Mouse (Mus musculus) liver, postnatal 0 days (tissue): ENCODE results near the gene Sap30bp. TPM values are rescaled to one million over a fixed set of nuclear protein-coding genes. Genes with fewer than 3 reads are reported as not detected.
A peak's percentile ranks its signal among the peaks of the same experiment; 100 is the strongest.

ENCODE experiments used
- ATAC-seq: fragments of 200-750 bp; cut with Nextera tagmentation; 2 replicates; pipeline ENCODE4 v1.8.0; 2017; ENCODE audit warnings: mild to moderate bottlenecking, moderate library complexity
- DNase-seq: peaks from one replicate; pipeline ENCODE4 v3.0.0-alpha.2; 2016
- H3K27ac ChIP-seq: fragments of 300-500 bp; sonication (generic); 2 replicates; pipeline ENCODE4 v1.5.1; 2014; ENCODE audit warnings: antibody characterized with exemption, moderate library complexity, mild to moderate bottlenecking, low read depth
- H3K27me3 ChIP-seq: fragments of 300-500 bp; sonication (generic); 2 replicates; pipeline ENCODE4 v1.6.1; 2014; ENCODE audit warnings: low read length, control low read depth, mixed read lengths; ENCODE audit not compliant: insufficient read depth
- H3K36me3 ChIP-seq: fragments of 300-500 bp; sonication (generic); replicated peaks from 2 replicates; pipeline ENCODE4 v1.6.1; 2014; ENCODE audit warnings: mild to moderate bottlenecking, control low read depth, low read length, moderate library complexity, mixed read lengths; ENCODE audit not compliant: insufficient read depth
- H3K4me1 ChIP-seq: fragments of 300-500 bp; sonication (generic); 2 replicates; pipeline ENCODE4 v1.6.1; 2014; ENCODE audit warnings: antibody characterized with exemption, mild to moderate bottlenecking, control low read depth; ENCODE audit not compliant: insufficient read depth
- H3K4me2 ChIP-seq: fragments of 300-500 bp; sonication (generic); 2 replicates; pipeline ENCODE4 v1.6.1; 2014; ENCODE audit warnings: low read depth, mild to moderate bottlenecking, low read length, moderate library complexity, mixed read lengths
- H3K4me3 ChIP-seq: fragments of 300-500 bp; sonication (generic); 2 replicates; pipeline ENCODE4 v1.5.1; 2014; ENCODE audit warnings: low read depth, low read length
- H3K9ac ChIP-seq: fragments of 300-500 bp; sonication (generic); replicated peaks from 2 replicates; pipeline ENCODE4 v1.6.1; 2014; ENCODE audit warnings: mild to moderate bottlenecking, moderate library complexity
- H3K9me3 ChIP-seq: fragments of 300-500 bp; sonication (generic); 2 replicates; pipeline ENCODE4 v1.6.1; 2016; ENCODE audit warnings: mild to moderate bottlenecking, control low read depth, low read length, mixed read lengths
- CTCF ChIP-seq: sonication (generic); IDR thresholded peaks from 2 replicates; pipeline ENCODE4 v1.5.1; 2016; ENCODE audit warnings: antibody characterized with exemption, low read depth
- EP300 ChIP-seq: IDR thresholded peaks from 2 replicates; pipeline ENCODE4 v1.6.1; 2016; ENCODE audit warnings: antibody characterized with exemption, low read depth, mild to moderate bottlenecking
- WGBS: fragments of 180-500 bp; shearing (Covaris S2); extraction: QIAGEN DNeasy Blood & Tissue Kit; methylation state at CpG from one replicate; pipeline ENCODE4 v1.1.7; 2014; ENCODE audit not compliant: insufficient replicate concordance; 5-methylcytosine and 5-hydroxymethylcytosine counted together
- polyA plus RNA-seq: library from polyadenylated mRNA; unstranded; fragments of >200 nt; fragmentation: Nextera tagmentation; extraction: Ambion mirVana; gene quantifications from 2 replicates; pipeline ENCODE4 v1.2.1, GENCODE M21; 2015

The Sap30bp gene
- polyA plus RNA-seq, 1 experiment from 2014 or later: 15.4 TPM

GRCm38 (mm10) chr11:116009661-116010060 is 76.6 kb downstream of the Sap30bp start:
- Histone ChIP-seq H3K9ac (no peak overlapping the region), H3K27ac (no peak overlapping the region), H3K4me1 (peaks cover 32% of the 10 kb centered on the region), H3K4me3 (no peak overlapping the region), H3K36me3 (peaks cover 18% of the 10 kb centered on the region), H3K4me2 (no peak overlapping the region), H3K27me3 (no peaks in the 10 kb centered on the region), H3K9me3 (no peaks in the 10 kb centered on the region)
- DNase-seq (peak; percentile 14), ATAC-seq (no peak)
- 90% methylated on average over 11 of the region's 11 CpGs for WGBS
- TF ChIP-seq EP300 (no peak), CTCF (no peak)

GRCm38 (mm10) chr11:116010146-116010545 is 77.1 kb downstream of the Sap30bp start:
- DNase-seq: no peak
- 88% methylated on average over 8 of the region's 8 CpGs for WGBS
- H3K27ac ChIP-seq: no peak overlapping the region
- no peak for TF ChIP-seq EP300
- TF ChIP-seq CTCF: no peak
- H3K4me1 ChIP-seq: peaks cover 30% of the 10 kb centered on the region
- ATAC-seq: no peak
- H3K9ac ChIP-seq: no peak overlapping the region
- H3K9me3 ChIP-seq: no peaks in the 10 kb centered on the region
- peaks cover 18% of the 10 kb centered on the region for H3K36me3 ChIP-seq
- H3K4me2 ChIP-seq: no peak overlapping the region
- no peak overlapping the region for H3K4me3 ChIP-seq
- H3K27me3 ChIP-seq: no peaks in the 10 kb centered on the region

- Histone ChIP-seq H3K27me3 (no peaks in the 10 kb centered on the region), H3K4me2 (peak overlapping the region; percentile 87; the same call in 1 of the 2 replicates), H3K4me1 (peaks cover 22% of the 10 kb centered on the region), H3K9ac (no peak overlapping the region), H3K36me3 (peaks cover 18% of the 10 kb centered on the region), H3K27ac (peak overlapping the region; percentile 94), H3K9me3 (no peaks in the 10 kb centered on the region), H3K4me3 (no peak overlapping the region)
- no peak for TF ChIP-seq CTCF
- TF ChIP-seq EP300: no peak
- ATAC-seq (no peak), DNase-seq (no peak)
- 81% methylated on average over 5 of the region's 5 CpGs for WGBS
These were observed 77.9 kb downstream of the Sap30bp start for GRCm38 (mm10) chr11:116010948-116011347.

GRCm38 (mm10) chr11:116011529-116012261 is 78.6 kb downstream of the Sap30bp start:
- Histone ChIP-seq H3K4me3 (peak overlapping the region; percentile 69), H3K36me3 (peaks cover 18% of the 10 kb centered on the region), H3K27ac (peak overlapping the region; percentile 94), H3K4me1 (peaks cover 21% of the 10 kb centered on the region), H3K27me3 (no peaks in the 10 kb centered on the region), H3K9ac (peak overlapping the region; percentile 81), H3K4me2 (peak overlapping the region; percentile 87), H3K9me3 (no peaks in the 10 kb centered on the region)
- peak; percentile 58 for ATAC-seq
- no peak for TF ChIP-seq CTCF
- TF ChIP-seq EP300: no peak
- DNase-seq: peak; percentile 57
- WGBS: 21% methylated on average over 14 of the region's 14 CpGs

- no peaks in the 10 kb centered on the region for H3K27me3 ChIP-seq
- peak within 1 kb of the TSS; percentile 81 for H3K9ac ChIP-seq
- TF ChIP-seq CTCF: no peak
- no peak for TF ChIP-seq EP300
- peak; percentile 86 for ATAC-seq
- peak within 1 kb of the TSS; percentile 69 for H3K4me3 ChIP-seq
- peaks cover 21% of the 10 kb centered on the region for H3K4me1 ChIP-seq
- no peaks in the 10 kb centered on the region for H3K9me3 ChIP-seq
- under 1% methylated on average over 49 of the region's 55 CpGs for WGBS
- peaks cover 18% of the 10 kb centered on the region for H3K36me3 ChIP-seq
- peak; percentile 93 for DNase-seq
- peak within 1 kb of the TSS; percentile 94 for H3K27ac ChIP-seq
- H3K4me2 ChIP-seq: peak within 1 kb of the TSS; percentile 87
These were observed 79.3 kb downstream of the Sap30bp start, which contains the start of gene Galk1 for GRCm38 (mm10) chr11:116012262-116012947. Galk1 (minus strand) TSS chr11:116012719.

- Histone ChIP-seq H3K27me3 (no peaks in the 10 kb centered on the region), H3K9me3 (no peaks in the 10 kb centered on the region), H3K36me3 (0 out of 2 replicates have a peak, but pooled peaks cover 2% of the 10 kb centered on the region), H3K9ac (no peak overlapping the region), H3K4me3 (no peak overlapping the region), H3K27ac (no peak overlapping the region), H3K4me2 (no peak overlapping the region), H3K4me1 (peaks cover 21% of the 10 kb centered on the region)
- TF ChIP-seq CTCF (no peak), EP300 (peak; percentile 23; the same call in 1 of the 2 replicates)
- ATAC-seq (no peak), DNase-seq (no peak)
- 54% methylated on average over 8 of the region's 8 CpGs for WGBS
These were observed 81.7 kb downstream of the Sap30bp start for GRCm38 (mm10) chr11:116014821-116015220.

Other genes with a start within 250 kb of the Sap30bp start
- gene Grb2, start 224.7 kb upstream of the Sap30bp start, polyA plus RNA-seq: 40.4 and 45.6 TPM in 2 replicates
- gene Tmem94, start 167.8 kb upstream of the Sap30bp start, polyA plus RNA-seq: 4.1 and 4.2 TPM in 2 replicates
- gene Caskin2, start 119.6 kb upstream of the Sap30bp start, polyA plus RNA-seq: 3.2 and 3.3 TPM in 2 replicates
- gene Tsen54, start 118.6 kb upstream of the Sap30bp start, polyA plus RNA-seq: 7.7 and 8.8 TPM in 2 replicates
- 15.1 and 20.9 TPM in 2 replicates for gene Llgl2, start 109.2 kb upstream of the Sap30bp start, polyA plus RNA-seq
- 2.4 and 2.7 TPM in 2 replicates for gene Myo15b, start 74.9 kb upstream of the Sap30bp start, polyA plus RNA-seq
- 16.8 and 21.5 TPM in 2 replicates for gene Smim5, start 33.3 kb upstream of the Sap30bp start, polyA plus RNA-seq
- 1.9 TPM in 2 replicates for gene Smim6, start 21.3 kb upstream of the Sap30bp start, polyA plus RNA-seq
- 4.2 and 6.1 TPM in 2 replicates for gene Recql5, start 195 bp downstream of the Sap30bp start, polyA plus RNA-seq
- 0.21 and 0.34 TPM in 2 replicates for gene Itgb4, start 41.4 kb downstream of the Sap30bp start, polyA plus RNA-seq
- 317 and 319 TPM in 2 replicates for gene Galk1, start 79.4 kb downstream of the Sap30bp start, polyA plus RNA-seq
- gene H3f3b, start 94.7 kb downstream of the Sap30bp start, polyA plus RNA-seq: 647 and 656 TPM in 2 replicates
- gene Unk, start 97.0 kb downstream of the Sap30bp start, polyA plus RNA-seq: 3.9 and 5.1 TPM in 2 replicates
- 6.1 and 6.9 TPM in 2 replicates for gene Unc13d, start 144.7 kb downstream of the Sap30bp start, polyA plus RNA-seq
- 63.3 and 65.0 TPM in 2 replicates for gene Wbp2, start 153.7 kb downstream of the Sap30bp start, polyA plus RNA-seq
- 5.7 and 7.4 TPM in 2 replicates for gene Trim47, start 193.9 kb downstream of the Sap30bp start, polyA plus RNA-seq
- gene Trim65, start 197.8 kb downstream of the Sap30bp start, polyA plus RNA-seq: 1.1 and 1.2 TPM in 2 replicates
- gene Mrpl38, start 205.6 kb downstream of the Sap30bp start, polyA plus RNA-seq: 43.9 and 44.0 TPM in 2 replicates
- 2.2 and 2.3 TPM in 2 replicates for gene Fbf1, start 234.9 kb downstream of the Sap30bp start, polyA plus RNA-seq